Mouse (Mus musculus) myocyte (in vitro differentiated cells): ENCODE results near the gene Prodh2.

Source experiments
- CEBPB ChIP-seq: IDR thresholded peaks from 2 replicates; pipeline ENCODE4 v1.6.1; 2011; ENCODE audit warnings: mild to moderate bottlenecking, moderate library complexity; ENCODE audit not compliant: poor library complexity, insufficient read depth, severe bottlenecking
- E2F4 ChIP-seq: IDR thresholded peaks from one replicate; pipeline ENCODE4 v1.6.1; 2011; ENCODE audit warnings: mild to moderate bottlenecking, control low read depth, moderate library complexity; ENCODE audit not compliant: insufficient read depth
- MAX ChIP-seq: IDR thresholded peaks from one replicate; pipeline ENCODE4 v1.6.1; 2011; ENCODE audit warnings: low read depth, mild to moderate bottlenecking, control low read depth
- MYOD1 ChIP-seq, 3 experiments: IDR thresholded peaks; one replicate each; pipeline ENCODE4 v1.6.1; 2011; ENCODE audit warnings: control low read depth in 2 of 3, low read depth in 2 of 3, mild to moderate bottlenecking in 2 of 3, moderate library complexity in 1 of 3; ENCODE audit not compliant: insufficient read length in 2 of 3, control insufficient read depth in 1 of 3
- POLR2A ChIP-seq: IDR thresholded peaks from one replicate; pipeline ENCODE4 v1.6.1; 2011; ENCODE audit warnings: low read depth, mild to moderate bottlenecking, control low read depth, moderate library complexity; ENCODE audit not compliant: insufficient read length
- REST ChIP-seq: IDR thresholded peaks from one replicate; pipeline ENCODE4 v1.6.1; 2011; ENCODE audit warnings: mild to moderate bottlenecking, control low read depth, moderate library complexity; ENCODE audit not compliant: insufficient read depth, insufficient read length
- TCF12 ChIP-seq: IDR thresholded peaks from one replicate; pipeline ENCODE4 v1.6.1; 2011; ENCODE audit warnings: mild to moderate bottlenecking, control low read depth; ENCODE audit not compliant: poor library complexity, insufficient read depth, severe bottlenecking
- USF1 ChIP-seq: IDR thresholded peaks from one replicate; pipeline ENCODE4 v1.6.1; 2011; ENCODE audit warnings: low read depth, mild to moderate bottlenecking, control low read depth, moderate library complexity

DNA sequence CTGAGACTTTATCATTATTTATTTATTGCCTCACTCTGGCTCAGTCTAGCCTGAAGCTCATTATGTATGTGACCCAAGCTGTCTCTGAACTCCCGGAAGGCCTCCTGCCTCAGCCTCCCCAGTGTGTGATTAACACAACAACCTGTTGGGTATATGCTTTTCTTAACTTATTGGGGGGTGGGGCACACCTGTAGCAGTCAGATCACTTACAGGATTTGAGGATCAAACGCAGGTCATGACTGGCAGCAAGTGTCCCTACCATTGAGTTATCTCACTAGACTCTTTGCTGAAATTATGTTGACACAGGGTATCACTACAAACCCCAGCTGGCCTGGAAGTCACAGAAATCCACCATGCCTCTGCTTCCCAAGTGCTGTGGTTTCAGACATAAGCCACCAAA lies 66.9 kb downstream of the Prodh2 start:
- TF ChIP-seq E2F4 = no peak
- no peak for TF ChIP-seq POLR2A
- no peak for TF ChIP-seq USF1
- TF ChIP-seq MYOD1 (IDR thresholded peaks at IDR 0.05; ENCODE audit: control insufficient read depth in 1 of 3, insufficient read length in 2 of 3, low read depth in 2 of 3) = no peak
- TF ChIP-seq MAX = no peak
- TF ChIP-seq TCF12 = no peak
- no peak for TF ChIP-seq REST
- TF ChIP-seq CEBPB = no peak
